Mouse (Mus musculus): Measurements from ENCODE around the gene Rnf214.

Gene Rnf214

DNA sequence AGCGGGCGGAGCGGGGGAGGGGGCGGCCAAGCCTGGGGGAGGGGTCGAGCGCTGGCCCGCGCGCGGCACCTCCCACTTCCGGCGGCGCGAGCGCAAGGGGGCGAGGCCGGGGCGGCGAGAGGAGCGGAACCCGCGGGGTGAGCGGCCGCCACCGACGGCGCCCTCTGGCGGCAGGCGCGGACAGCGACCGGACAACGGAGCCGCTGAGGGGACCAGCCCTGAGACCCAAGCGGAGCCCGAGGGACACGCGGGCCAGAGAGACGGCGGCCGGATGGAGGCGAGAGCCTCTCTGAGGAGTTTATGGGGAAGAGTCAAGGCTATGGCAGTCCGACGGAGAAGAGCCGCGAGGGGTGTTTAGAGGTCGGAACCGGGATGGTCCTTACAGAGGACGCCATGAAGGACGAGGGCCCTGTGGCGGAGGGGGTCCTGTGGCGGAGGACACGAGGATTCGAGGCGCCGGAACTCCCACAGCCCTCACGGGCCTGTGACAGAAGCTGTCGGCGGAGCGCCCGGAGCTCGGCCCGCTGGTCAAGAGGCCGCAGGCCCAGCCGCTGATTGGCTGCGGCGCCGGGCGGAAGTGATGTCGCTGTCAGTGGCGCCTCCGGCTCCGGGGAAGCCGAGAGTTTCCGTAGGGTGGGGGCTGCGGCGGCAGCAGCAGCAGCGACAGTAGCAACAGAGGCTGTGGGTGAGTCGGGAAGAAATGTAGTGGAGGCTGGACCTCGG lies at the start of gene Rnf214, which contains the start of gene Pcsk7:
Rnf214 (minus strand) TSS at position 557 of the 723 bp plus-strand sequence.
Pcsk7 (plus strand) TSS at position 143 of the 723 bp plus-strand sequence.
- DNase-seq (ENCODE audit: low spot score in 2 of 2), result peak; percentile 80 to 89

DNA sequence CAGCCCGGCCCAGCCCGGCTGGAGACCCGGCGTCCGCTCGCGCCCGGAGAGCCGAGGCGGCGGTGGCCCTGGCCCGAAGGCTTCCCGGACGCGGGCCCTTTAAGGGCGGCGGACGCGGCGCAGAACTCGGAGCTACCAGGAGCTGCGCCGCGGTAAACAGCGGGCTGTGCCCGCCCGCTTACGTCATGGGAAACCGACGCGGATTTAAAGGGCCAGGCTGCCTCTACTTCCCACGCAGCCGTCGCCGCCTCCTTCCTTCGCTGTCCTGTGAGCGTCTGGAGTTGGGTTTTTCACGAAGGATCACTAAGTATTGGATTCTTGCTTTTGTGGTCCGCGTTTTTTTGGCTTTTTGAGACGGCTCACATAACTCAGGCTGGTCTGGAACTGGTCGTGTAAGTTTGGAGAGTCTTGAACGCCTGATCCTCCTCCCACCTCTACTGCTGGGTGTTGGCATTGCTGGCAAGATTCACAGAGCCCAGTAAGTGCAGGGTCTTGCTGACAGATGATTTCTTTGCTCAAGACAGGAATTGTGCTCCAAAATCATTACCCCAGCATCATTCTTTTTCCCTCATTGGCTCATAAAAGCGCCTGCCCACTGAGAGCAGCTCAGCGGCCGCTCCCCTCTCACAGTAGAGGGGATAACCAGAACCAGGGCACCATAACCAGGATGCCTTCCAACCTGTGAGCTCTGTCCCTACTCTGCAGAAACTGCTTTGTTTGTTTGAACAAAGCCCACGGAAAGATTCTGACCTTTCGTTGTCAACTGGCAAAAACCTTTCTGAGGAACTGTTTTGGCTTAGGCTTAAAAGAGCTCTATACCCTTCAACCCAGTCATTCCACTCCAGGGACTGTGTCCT lies 48.6 kb upstream of the Rnf214 start, which contains the start of gene Sidt2:
Sidt2 (minus strand) TSS at position 152 of the 857 bp plus-strand sequence.
- peak; percentile 77 to 88 for DNase-seq (ENCODE audit: low spot score in 2 of 2)

DNA sequence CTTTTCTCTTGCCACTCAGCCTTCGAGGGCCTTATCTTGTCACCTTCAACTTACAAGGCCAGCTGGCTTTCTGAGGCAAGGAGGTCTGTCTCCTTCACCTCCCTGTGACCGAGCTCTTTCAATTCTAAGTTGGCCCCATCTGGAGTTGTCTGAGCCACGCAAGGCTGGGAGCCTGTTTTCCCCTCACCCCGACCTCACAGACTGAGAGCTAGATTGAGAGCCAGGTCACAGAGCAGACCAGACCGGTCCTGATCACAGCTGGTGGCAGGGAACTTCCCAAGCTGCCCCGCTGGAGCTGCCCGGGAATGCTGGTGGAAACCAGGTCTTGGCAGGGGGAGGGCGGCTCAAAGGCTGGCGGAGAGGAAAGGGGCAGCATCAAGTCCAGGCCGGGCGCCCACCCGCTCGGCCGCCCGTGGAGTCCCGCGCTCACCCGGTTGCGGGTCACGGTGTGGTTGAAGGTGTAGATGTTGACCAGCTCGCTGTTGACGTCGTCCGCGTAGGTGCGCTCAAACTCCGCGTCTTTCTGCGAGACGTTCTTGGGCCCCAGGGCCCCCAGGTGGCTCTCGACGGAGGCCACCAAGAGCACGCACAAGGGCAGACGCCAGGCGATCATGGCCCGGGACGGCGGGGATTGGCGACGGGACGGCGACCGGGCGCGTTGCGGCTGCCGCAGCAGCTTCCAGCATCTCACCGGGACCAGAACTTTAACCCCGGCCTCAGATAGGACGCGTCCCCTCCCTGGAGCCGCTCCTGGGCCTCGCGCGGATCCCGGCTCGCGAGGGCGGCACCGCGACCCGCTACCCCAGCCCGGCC lies 47.8 kb upstream of the Rnf214 start:
- peak in 1 of 2 experiments; percentile 51 for DNase-seq (ENCODE audit: low spot score in 2 of 2)

DNA sequence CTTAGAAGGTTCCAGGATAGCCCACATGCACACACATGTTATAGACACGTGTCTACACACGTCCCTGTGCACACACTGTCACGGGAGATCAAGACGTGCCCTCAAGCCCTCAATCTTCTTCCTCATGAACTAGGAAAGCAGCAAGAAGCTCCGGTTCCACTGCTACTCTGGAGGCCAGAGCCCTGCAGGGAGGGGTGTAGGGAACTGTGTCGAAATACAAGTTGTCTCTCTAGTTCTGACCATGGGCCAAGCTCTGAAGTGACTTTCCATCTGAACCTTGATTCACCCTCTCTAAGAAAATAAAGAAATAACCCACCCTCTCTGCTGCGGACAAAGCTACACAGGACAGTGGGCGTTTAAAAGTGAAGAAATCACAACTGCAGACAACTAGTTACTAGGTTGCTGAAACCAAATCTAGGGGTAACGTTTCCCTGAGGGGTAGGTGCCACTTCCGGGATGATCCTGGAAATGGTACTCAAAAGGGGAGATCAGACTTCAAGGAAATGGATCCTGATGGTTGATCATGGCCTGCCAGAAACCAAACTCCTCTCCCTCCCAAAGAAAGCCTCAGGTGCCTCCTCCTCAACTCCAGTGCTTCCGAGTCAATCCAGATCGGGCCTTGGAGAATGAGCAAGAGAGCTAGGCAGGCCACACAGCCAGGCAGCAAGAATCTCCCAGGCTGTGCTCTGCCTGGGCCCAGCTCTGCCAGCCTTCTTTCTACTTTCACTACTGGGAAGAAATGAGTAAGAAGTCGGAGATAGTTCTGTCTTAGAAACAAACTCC lies 47.0 kb upstream of the Rnf214 start:
- no peak for DNase-seq (ENCODE audit: low spot score in 2 of 2)

DNA sequence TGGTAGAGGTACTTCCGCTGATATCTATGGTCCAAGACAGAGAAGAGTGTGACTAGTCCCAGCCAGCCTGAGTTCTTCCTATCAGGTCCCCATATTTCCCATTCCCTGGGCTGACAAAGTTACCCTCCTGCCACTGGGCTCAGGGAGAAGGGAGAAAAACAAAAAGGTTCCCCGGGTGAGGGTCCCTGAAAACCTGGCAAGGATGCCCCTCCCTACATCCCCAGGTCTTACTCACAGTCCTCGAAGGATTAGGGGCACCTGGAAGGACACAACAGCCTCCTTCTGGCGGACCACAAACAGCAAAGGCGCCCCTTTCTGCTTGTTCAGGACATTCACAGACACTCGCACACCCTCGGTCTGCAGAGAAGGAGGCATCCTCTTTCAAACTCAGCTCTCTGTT lies 46.2 kb upstream of the Rnf214 start:
- DNase-seq (ENCODE audit: low spot score in 2 of 2), result no peak

DNA sequence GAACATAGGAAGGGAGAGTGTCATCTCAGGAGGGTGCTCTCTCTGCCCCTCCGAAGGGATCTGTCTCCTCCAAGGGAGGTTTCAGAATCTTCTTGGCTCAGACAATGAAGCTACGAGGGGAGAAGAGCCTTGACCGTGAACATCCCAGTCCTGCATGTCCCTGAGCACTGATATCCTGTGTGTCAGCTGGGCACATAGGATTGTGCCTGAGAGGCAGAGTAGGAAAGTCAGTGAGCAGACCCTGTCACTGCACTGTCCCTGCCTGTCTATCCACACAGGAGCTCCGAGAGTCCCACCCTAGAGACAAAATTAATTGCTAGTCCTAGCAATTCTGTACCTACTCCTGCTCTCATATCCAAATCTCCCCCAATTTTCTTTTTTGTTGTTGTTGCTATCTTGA lies 45.3 kb upstream of the Rnf214 start:
- DNase-seq (ENCODE audit: low spot score in 2 of 2), result no peak

DNA sequence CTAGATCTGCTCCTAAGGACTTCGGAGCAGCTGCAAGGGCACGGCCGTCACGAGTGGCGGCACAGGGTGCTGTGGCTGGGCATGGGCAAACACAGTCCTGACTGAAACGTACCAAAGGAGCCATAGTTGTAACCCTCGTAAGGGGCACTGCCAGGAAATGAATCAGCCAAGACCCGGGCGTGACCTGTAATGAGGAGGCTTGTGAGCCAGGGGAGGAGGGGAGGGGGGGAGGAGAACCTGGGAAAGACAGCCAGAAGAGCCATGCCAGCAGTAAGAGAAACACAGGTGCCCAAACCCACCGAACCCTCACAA lies 40.1 kb upstream of the Rnf214 start:
- DNase-seq (ENCODE audit: low spot score in 2 of 2), result no peak

DNA sequence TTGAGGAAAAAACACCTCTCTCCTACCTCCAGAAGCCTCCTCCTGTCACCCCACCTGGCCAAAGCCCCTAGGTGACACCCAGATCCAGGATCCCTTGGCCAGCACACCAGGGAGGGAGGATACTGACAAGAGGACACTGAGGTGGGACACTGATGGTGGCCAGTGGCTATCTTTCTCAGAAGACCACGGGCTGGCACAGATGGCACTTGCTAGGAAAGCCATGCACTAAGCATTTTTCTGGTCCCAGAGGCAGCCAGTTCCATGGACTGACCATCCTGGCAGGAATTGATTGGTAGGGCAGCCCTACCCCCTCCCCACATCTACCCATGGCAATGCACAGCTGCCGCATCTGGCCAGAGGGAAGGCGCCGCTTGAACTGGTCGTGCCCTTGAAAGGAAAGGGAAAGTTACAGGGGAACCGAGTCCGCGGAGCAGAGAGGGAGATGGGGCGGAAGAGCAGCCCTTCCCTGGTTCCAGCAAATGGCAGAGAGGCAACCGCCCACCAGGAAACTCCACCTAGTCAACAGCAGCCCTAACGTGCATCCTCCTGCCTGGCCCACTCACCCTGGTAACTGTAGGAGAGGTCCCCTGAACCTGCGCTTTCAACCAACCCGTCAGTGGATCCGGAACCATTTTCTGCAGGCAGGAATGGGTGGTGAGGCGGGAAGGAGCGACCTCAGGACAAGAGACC lies 39.6 kb upstream of the Rnf214 start:
- DNase-seq (ENCODE audit: low spot score in 2 of 2), result no peak

DNA sequence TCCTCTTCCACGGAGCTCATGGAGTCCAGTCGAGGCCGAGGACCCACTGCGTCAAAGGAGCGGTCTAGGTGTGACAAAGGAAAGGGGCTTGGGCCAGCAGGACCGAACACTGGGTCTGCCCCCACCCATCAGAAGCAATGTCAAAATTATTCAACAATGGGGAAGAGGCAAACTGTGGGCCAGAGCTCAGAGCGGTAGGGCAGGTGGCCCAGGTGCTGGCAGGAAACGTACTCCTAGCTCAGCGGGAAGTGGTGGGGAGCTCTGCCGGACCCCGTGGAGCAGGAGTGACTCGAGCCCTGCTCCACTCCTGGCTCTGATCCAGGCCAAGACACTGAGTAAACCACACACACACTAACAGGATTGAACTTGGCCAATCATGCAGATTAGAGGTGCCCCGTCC lies 39.0 kb upstream of the Rnf214 start:
- DNase-seq (ENCODE audit: low spot score in 2 of 2), result no peak

DNA sequence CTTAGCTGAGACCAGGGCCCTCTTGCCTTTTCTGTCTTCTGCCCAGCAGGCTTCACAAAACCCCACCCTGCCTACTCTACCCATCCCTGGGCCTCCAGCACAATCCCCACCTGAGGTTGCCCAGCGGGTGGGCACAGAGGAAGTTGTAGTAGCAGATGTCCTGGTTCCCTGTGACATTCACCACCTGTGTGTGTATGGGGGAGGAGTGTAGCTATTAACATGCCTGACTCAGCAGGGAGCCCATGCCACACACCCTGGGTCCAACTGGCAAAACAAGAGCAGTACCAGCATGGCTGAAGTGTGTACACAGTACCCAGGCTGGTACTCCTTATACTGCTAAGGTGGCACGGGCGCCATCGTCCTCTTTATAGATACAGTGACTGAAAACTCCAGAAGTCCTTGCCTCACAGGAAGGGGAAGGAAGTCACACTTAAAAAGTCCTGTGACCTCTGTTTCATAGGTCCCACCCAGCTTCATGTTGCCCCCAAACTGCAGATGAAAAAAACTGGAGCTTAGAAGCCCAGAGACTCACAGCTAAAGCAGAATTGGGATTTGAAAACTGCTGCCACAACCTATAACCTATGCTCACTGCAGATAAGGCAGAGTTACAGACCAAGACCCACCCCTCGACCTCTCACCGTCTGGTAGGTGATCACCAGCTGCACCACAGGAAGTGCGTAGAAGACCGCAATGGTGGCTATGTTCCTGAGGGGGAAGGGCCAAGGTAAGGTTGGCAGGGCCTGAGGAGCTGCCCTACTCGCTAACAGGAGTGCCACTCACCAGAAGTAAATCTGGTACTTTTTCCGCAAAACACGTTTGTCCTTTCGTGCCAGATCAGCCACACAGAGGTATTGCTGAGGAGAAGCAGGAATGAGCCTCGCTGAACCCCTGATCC lies 38.0 kb upstream of the Rnf214 start:
- no peak for DNase-seq (ENCODE audit: low spot score in 2 of 2)

DNA sequence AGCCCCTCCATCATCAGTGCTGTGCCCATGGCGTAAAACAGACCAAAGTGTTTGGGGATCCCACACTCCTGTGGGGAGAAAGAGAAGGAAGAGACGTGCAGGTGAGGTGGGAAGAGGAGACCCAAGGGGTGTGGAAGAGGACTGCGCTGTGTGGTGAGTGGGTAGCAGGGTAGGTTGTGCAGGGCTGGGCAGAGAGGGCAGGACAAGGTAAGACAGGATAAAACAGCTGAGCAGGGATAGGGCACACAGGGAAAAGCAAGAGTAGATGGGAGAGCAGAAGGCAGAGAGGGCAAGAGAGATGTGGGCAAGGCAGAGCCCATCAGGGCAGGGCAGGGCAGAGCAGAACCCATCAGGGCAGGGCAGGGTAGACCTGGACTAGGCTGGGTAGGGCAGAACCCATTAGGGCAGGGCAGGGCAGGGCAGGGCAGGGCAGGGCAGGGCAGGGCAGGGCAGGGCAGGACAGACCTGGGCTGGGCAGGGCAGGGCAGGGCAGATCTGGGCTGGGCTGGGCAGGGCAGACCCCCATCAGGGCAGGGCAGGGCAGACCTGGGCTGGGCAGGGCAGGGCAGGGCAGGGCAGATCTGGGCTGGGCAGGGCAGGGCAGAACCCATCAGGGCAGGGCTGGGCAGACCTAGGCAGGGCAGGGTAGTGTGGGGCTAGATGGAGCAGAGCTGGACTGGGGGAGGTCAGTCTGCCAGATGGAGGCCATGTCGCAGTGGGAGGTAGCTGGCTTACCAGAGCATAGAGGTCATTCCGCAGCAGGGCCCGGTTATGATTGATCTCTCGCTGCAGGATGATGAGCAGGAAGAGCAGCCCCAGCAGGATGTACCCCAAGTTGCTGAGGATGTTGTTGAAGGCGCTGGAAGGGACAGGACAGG lies 37.2 kb upstream of the Rnf214 start:
- no peak for DNase-seq (ENCODE audit: low spot score in 2 of 2)

DNA sequence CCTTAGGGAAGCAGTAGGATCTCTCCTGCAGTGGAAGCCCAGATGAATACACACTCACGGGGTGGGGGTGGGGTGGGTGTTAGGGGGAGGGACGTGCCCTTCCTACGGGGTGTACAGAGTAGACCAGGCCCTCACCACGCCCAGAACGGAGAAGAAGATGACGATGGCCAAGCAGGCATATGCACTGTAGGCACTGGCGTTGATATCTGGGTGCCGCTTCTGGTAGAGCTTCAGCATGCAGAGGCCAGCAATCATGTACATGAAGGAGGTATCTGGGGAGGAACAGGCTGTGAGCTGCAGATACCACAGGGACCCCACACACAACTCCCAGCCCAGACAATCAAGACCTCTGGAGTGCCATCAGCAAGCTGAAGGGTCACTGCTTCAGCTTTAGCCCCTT lies 36.2 kb upstream of the Rnf214 start:
- no peak for DNase-seq (ENCODE audit: low spot score in 2 of 2)

DNA sequence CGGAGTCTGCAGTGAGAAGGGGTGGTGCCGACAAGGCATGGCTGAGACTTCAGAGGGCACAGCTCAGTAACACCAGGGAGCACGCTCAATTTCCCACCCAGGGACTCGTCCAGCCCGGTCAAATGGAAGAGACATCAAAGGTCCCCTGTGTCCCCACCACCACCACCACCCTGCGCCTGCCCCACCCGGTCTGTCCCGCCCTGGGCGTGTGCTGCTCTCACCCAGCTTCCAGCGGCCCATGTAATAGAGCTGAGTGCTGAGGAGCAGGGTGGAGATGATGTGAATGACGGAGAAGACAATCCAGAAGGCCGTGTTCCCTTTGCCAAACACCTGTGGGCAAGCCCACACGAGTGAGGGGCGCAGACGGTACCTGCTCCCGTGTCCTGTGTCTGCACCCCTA lies 35.8 kb upstream of the Rnf214 start:
- DNase-seq (ENCODE audit: low spot score in 2 of 2), result no peak

DNA sequence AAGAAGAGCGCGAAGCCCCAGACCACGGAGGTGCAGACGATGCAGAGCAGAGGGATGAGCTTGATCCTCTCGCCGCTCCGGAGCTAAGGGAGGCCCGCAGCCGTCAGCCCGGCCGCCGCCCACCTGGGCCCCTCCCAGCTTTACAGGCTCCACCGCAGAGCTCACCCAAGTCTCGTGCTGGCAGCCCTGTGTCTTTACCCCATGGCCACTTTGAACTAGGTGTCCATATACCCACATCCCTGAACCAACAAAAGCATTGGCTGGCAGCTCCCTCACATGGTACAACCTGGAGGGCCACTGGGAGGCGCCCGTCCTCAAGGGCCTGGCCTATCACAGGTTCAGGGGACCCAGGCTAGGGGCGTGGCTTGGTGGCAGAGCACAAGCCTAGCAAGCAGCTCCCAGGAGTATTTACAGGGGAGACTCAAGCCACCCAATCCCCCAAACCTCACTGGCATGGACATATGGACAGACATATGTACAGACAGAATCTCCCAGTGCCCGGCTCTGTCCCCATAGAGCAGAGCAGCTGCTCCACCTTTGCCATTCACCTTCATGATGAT lies 34.7 kb upstream of the Rnf214 start:
- no peak for DNase-seq (ENCODE audit: low spot score in 2 of 2)

DNA sequence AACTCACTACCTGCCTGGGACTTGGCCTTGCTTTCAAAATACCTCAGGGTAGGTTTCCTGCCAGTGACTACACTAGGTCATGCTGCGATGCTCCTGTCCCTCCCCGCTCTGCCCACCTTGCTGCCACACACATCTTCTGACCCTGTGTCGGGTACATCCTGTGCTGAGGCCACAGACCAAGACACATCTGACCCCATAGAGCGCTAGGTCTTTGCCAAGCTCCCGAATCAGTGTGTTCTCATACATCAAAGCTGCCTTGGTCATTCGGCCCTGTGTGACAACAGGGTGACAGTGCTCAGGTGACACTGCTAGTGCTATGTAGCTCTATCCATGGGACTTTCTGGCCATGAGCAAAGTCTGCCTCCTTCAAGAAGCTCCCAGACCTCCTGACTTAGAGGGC lies 33.1 kb upstream of the Rnf214 start:
- no peak for DNase-seq (ENCODE audit: low spot score in 2 of 2)

DNA sequence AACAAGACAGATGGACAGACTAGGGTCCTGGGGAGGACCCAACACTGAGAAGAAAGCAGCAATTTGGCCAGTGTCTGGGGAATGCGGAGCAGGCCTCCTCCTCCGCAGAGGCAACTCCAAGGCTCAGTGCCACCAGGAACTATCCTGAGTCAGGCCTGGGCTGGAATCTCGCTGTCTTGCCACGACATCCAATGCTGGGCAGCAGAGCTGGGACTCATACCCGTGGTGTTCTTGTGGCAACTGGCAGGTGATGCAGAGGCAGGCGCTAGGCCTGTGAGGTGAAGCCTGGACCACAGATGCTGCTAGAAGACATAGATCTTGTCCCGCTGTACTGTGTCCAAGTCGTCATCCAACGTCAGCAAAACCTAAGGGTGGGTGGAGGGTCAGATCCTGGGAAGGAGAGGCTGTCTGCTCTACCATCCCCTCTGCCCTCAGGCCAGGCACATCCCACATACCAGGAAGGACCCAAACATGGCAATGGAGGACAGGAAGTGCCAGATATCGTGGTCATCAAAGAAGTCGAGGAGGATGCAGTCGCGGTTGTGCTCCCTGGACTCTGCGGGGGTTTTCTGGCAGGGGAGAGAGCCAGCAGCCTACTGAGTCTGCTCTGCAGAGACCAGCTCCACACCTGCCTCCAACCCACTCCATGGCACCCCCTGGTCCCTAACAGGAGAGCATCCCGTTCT lies 32.4 kb upstream of the Rnf214 start:
- DNase-seq (ENCODE audit: low spot score in 2 of 2), result no peak

DNA sequence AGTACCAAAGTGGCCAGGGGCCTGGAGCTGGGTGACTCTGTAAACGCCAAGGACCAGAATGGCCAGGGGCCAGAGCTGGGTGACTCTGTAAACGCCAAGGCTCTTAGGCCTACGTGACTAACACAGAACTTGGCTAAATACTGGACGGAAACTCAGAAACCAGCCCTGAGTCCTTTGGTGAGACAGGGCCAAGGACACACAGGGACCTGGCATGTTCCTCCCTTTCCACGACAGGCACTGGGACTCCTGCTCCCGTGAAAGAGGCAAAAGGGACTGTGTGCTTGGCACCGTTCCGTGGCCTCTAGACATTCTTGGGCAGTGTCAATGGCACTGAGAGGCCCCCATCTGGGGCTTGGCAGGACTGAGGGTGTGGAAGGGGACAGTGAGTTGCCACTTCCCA lies 31.4 kb upstream of the Rnf214 start:
- no peak for DNase-seq (ENCODE audit: low spot score in 2 of 2)

DNA sequence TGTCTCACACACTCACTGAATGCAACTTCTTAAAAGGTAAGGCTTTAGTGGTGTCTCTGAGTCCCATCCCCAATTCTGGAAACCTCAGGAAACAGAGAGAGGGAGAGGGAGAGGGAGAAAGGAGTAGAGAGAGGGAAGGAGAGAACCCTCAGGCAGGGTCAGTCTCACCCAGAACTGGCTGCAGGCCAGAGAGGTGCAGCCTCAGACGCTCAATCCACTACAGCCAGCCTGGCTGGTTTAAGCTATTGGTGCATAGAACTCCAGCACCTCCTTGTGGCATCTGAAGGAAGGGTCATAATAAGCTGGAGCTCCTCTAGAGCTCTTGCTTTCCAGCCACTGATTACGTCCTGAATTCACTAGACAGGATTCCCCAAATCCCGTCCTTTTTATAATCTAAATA lies 30.2 kb upstream of the Rnf214 start:
- DNase-seq (ENCODE audit: low spot score in 2 of 2), result peak in 1 of 2 experiments; percentile 58

Data from frontal cortex, postnatal 10 days (tissue).